Mouse (Mus musculus) olfactory bulb, adult 2 months (tissue): ENCODE results near the gene Bcl6b. TPM values are rescaled to one million over a fixed set of nuclear protein-coding genes. Genes with fewer than 3 reads are reported as not detected.
A peak's percentile ranks its signal among the peaks of the same experiment; 100 is the strongest.

Source experiments
- H3K27ac ChIP-seq: fragments of 200-500 bp; 2 replicates; pipeline ENCODE4 v1.5.1; 2012; ENCODE audit warnings: low read depth, low read length; ENCODE audit not compliant: insufficient read depth
- H3K4me1 ChIP-seq: fragments of 200-500 bp; 2 replicates; pipeline ENCODE4 v1.6.1; 2012; ENCODE audit warnings: low read length; ENCODE audit not compliant: control insufficient read depth, insufficient read depth
- H3K4me3 ChIP-seq: fragments of 200-500 bp; 2 replicates; pipeline ENCODE4 v1.5.1; 2012; ENCODE audit warnings: mild to moderate bottlenecking, low read depth, low read length, moderate library complexity; ENCODE audit not compliant: insufficient read depth
- CTCF ChIP-seq: fragments of 200-500 bp; IDR thresholded peaks from 2 replicates; pipeline ENCODE4 v1.5.1; 2012; ENCODE audit warnings: low read depth, mild to moderate bottlenecking, low read length, moderate library complexity; ENCODE audit not compliant: insufficient read depth
- POLR2A ChIP-seq: fragments of 200-500 bp; IDR thresholded peaks from 2 replicates; pipeline ENCODE4 v1.6.1; 2012; ENCODE audit warnings: mild to moderate bottlenecking, low read depth, low read length, moderate library complexity; ENCODE audit not compliant: insufficient read depth
- WGBS: fragments of 180-500 bp; shearing (Covaris S2); methylation state at CpG from one replicate; pipeline ENCODE4 v1.1.7; 2018; 5-methylcytosine and 5-hydroxymethylcytosine counted together
- polyA plus RNA-seq: library from polyadenylated mRNA; stranded (reverse); fragments of >200 nt; gene quantifications from 2 replicates; pipeline ENCODE4 v1.2.4, GENCODE M21; 2012; ENCODE audit warnings: low replicate concordance; ENCODE audit not compliant: missing spikeins, insufficient read depth, insufficient read length

The Bcl6b gene
- polyA plus RNA-seq, 1 experiment = not detected

GRCm38 (mm10) chr11:70210681-70211080 is 18.9 kb downstream of the Bcl6b start:
- H3K4me1 ChIP-seq = peaks cover 22% of the 10 kb centered on the region
- H3K4me3 ChIP-seq = no peak overlapping the region
- TF ChIP-seq POLR2A (no peak), CTCF (no peak)
- 94% methylated on average over 2 of the region's 2 CpGs for WGBS
- no peak overlapping the region for H3K27ac ChIP-seq

DNA sequence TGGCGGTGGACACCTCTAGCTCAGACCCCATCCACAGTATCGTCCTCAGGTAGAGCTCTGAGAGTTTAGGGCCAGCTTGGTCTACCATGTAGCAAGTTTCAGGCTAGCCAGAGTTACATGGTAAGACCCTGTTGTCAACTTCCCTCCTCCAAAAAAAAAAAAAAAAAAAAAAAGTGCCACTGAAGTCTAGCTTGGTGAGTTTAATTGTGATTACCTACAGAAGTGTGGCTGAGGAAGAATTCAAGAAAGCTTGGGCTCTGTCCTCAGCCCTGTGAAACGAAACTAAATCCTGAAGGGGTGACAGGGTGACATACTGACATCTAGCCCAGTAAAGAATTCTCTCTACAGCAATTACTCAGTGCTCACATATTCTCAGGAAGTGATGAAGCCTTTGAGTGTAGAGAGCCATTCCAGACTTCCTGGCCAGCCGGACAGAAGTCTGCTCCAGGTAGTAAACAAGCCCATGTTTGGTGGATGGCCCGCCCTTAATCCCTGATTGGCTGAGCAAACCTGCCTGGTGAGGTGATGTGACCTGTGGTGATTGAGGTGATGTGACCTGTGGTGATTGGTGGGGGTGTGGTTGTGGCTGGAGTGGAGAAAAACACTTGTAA is 20.7 kb downstream of the Bcl6b start:
- Histone ChIP-seq H3K4me1 (peaks cover 7% of the 10 kb centered on the region), H3K4me3 (no peak overlapping the region), H3K27ac (no peak overlapping the region)
- 84% methylated on average over 5 of the region's 5 CpGs for whole genome bisulfite sequencing
- TF ChIP-seq CTCF (no peak), POLR2A (no peak)

GRCm38 (mm10) chr11:70207283-70207682 is 22.3 kb downstream of the Bcl6b start:
- WGBS = 83% methylated on average over 7 of the region's 7 CpGs
- H3K4me3 ChIP-seq = no peak overlapping the region
- no peak overlapping the region for H3K27ac ChIP-seq
- H3K4me1 ChIP-seq = no peaks in the 10 kb centered on the region
- no peak for TF ChIP-seq CTCF
- TF ChIP-seq POLR2A = no peak

- H3K4me1 ChIP-seq = no peaks in the 10 kb centered on the region
- H3K27ac ChIP-seq = no peak overlapping the region
- 72% methylated on average over 2 of the region's 2 CpGs for WGBS
- TF ChIP-seq CTCF = no peak
- TF ChIP-seq POLR2A = no peak
- no peak overlapping the region for H3K4me3 ChIP-seq
These were observed 22.8 kb downstream of the Bcl6b start for GRCm38 (mm10) chr11:70206801-70207200.

DNA sequence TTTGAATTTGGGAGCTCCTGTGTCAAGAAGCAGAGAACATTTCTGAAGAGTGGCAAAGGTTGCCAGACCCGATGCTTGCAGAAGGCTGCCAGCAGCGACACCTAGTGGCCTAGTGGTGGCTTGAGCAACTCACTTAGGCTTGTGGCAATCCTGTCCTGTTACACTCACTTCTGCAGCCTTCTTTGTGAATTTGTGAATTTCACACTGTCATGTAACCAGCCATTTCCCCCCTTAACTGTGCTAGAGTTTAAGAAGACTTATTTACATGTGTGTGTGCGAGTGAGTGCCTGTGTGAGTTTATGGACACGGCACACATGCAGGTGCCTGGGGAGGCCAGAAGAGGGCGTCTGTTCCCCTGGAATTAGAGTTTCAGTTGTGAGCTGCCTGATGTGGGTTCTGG is 27.9 kb downstream of the Bcl6b start:
- Histone ChIP-seq H3K4me1 (no peaks in the 10 kb centered on the region), H3K27ac (no peak overlapping the region), H3K4me3 (no peak overlapping the region)
- 33% methylated on average over 5 of the region's 5 CpGs for WGBS
- TF ChIP-seq CTCF (peak; percentile 59; the same call in 1 of the 2 replicates), POLR2A (no peak)

DNA sequence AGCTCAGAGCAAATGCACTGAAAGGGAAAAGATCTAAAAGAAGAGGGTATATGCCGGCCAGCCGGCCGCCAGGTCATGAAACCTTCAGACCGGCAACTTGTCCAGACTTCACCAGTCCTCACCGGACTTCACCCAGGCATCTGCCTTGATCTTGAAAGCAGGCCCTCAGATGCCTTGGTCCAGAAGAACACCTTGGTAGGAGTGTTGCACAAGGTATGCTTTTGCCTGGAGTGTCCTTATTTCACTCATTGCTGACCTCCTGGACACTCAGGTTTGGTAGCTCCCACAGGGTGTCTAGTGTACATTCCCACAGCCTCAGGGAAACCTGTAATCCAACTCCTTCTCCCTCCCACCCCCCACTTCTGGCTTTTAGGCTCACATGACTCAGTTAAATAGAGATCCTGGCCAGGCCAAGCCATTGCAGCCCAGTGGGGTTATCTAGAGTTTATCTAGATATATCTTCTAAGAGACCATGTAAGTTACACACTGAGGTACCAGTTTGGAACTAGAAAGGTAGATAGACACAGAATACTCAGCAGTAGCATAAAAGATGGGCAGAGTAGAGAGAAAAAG is 29.5 kb downstream of the Bcl6b start:
- no peak for TF ChIP-seq POLR2A
- no peak for TF ChIP-seq CTCF
- WGBS = 88% methylated on average over 5 of the region's 5 CpGs
- Histone ChIP-seq H3K27ac (no peak overlapping the region), H3K4me1 (no peaks in the 10 kb centered on the region), H3K4me3 (no peak overlapping the region)

DNA sequence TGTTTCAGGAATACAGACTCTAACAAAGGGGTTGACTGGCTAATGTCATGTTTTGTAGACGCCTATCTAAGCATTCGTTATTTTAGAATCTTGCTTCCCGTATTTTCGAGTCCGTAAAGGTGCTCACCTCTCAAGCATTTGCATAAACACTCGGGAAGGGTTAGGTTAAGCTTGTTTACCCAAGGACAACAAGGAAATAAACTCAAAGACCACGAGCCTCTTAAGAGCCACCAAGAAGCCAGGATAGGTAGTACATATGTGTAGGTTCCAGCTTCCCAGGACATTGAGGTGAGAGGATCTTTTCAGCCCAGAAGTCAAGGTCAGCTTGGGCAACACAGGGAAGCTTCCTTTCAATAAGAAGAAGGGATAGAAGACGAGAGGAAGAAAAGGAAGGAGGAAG is 30.5 kb downstream of the Bcl6b start:
- 86% methylated on average over 8 of the region's 8 CpGs for WGBS
- Histone ChIP-seq H3K27ac (no peak overlapping the region), H3K4me1 (no peaks in the 10 kb centered on the region), H3K4me3 (no peak overlapping the region)
- no peak for TF ChIP-seq POLR2A
- TF ChIP-seq CTCF = no peak

- Histone ChIP-seq H3K27ac (no peak overlapping the region), H3K4me3 (no peak overlapping the region), H3K4me1 (no peaks in the 10 kb centered on the region)
- WGBS = 88% methylated on average over 3 of the region's 3 CpGs
- TF ChIP-seq CTCF (no peak), POLR2A (no peak)
These were observed 31.3 kb downstream of the Bcl6b start for GRCm38 (mm10) chr11:70198332-70198731.

GRCm38 (mm10) chr11:70193354-70194285 is 36.0 kb downstream of the Bcl6b start:
- Histone ChIP-seq H3K27ac (no peak overlapping the region), H3K4me3 (no peak overlapping the region), H3K4me1 (no peaks in the 10 kb centered on the region)
- TF ChIP-seq CTCF = no peak
- no peak for TF ChIP-seq POLR2A
- WGBS = 73% methylated on average over 11 of the region's 11 CpGs
